Mouse (Mus musculus) kidney, embryonic 14.5 days (tissue): ENCODE measurements at regions not wholly inside any gene's neighbourhood (a gene's known extent, or its start where the extent isn't known, plus 50 kb on each side); places are given as distances from the start of the nearest gene placed in this dataset.

Source experiments
- ATAC-seq: fragments of 200-750 bp; cut with Nextera tagmentation; 2 replicates; pipeline ENCODE4 v1.8.0; 2017; ENCODE audit warnings: moderate number of reproducible peaks, mild to moderate bottlenecking, moderate TSS enrichment, moderate library complexity; ENCODE audit not compliant: low FRiP score, low TSS enrichment
- H3K27ac ChIP-seq: fragments of 300-500 bp; sonication (generic); 2 replicates; pipeline ENCODE4 v1.5.1; 2014; ENCODE audit warnings: low read depth, mild to moderate bottlenecking, low read length, moderate library complexity, mixed read lengths
- H3K27me3 ChIP-seq: fragments of 300-500 bp; sonication (generic); 2 replicates; pipeline ENCODE4 v1.6.1; 2014; ENCODE audit warnings: mild to moderate bottlenecking, low read length; ENCODE audit not compliant: control insufficient read depth, insufficient read depth
- H3K36me3 ChIP-seq: fragments of 300-500 bp; sonication (generic); 2 replicates; pipeline ENCODE4 v1.6.1; 2014; ENCODE audit warnings: low read length, mixed read lengths; ENCODE audit not compliant: control insufficient read depth, insufficient read depth
- H3K4me1 ChIP-seq: fragments of 300-500 bp; sonication (generic); 2 replicates; pipeline ENCODE4 v1.6.1; 2014; ENCODE audit warnings: low read length, mixed read lengths; ENCODE audit not compliant: control insufficient read depth, insufficient read depth
- H3K4me2 ChIP-seq: fragments of 300-500 bp; sonication (generic); replicated peaks from 2 replicates; pipeline ENCODE4 v1.6.1; 2014; ENCODE audit warnings: low read depth, mild to moderate bottlenecking, low read length
- H3K4me3 ChIP-seq: fragments of 300-500 bp; sonication (generic); 2 replicates; pipeline ENCODE4 v1.5.1; 2014; ENCODE audit warnings: mild to moderate bottlenecking, low read length
- H3K9ac ChIP-seq: fragments of 300-500 bp; sonication (generic); 2 replicates; pipeline ENCODE4 v1.6.1; 2014; ENCODE audit warnings: low read depth, mild to moderate bottlenecking, low read length, moderate library complexity
- H3K9me3 ChIP-seq: fragments of 300-500 bp; sonication (generic); 2 replicates; pipeline ENCODE4 v1.6.1; 2016; ENCODE audit warnings: low read length; ENCODE audit not compliant: control insufficient read depth
- WGBS: fragments of 180-500 bp; shearing (Covaris S2); extraction: QIAGEN DNeasy Blood & Tissue Kit; methylation state at CpG from one replicate; pipeline ENCODE4 v1.1.7; 2014; 5-methylcytosine and 5-hydroxymethylcytosine counted together

DNA sequence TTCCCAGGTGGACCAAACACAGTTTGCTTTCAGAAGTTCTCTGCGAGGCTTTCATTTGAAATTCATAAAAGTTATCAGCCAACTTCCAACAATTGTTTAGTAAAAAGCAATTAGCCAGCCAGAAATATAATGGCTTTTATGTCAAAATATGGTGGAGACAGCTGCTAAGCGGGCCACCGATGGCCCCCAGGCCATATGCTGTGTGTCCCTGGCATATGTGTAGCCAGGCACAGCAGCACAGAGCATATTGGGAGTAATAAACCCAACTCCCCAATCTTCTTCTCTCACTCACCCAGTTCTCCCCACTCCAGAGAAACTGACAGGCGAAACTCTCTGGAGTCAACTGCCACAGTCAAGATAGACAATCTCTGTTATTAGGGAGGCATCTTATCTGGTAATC, 137.5 kb upstream of the Sel1l start:
- Histone ChIP-seq H3K4me2 (no peak overlapping the region), H3K27ac (no peak overlapping the region), H3K27me3 (no peaks in the 10 kb centered on the region), H3K9me3 (no peaks in the 10 kb centered on the region), H3K4me3 (no peak overlapping the region), H3K4me1 (no peaks in the 10 kb centered on the region), H3K36me3 (no peaks in the 10 kb centered on the region), H3K9ac (no peak overlapping the region)
- ATAC-seq, result no peak
- WGBS, result 93% methylated on average over 4 of the region's 4 CpGs

- Histone ChIP-seq H3K36me3 (no peaks in the 10 kb centered on the region), H3K4me1 (no peaks in the 10 kb centered on the region), H3K4me3 (no peak overlapping the region), H3K27me3 (no peaks in the 10 kb centered on the region), H3K9me3 (no peaks in the 10 kb centered on the region), H3K4me2 (no peak overlapping the region), H3K27ac (no peak overlapping the region), H3K9ac (no peak overlapping the region)
- 73% methylated on average over 7 of the region's 7 CpGs for WGBS
- no peak for ATAC-seq
These were observed 131.4 kb upstream of the Sel1l start for GRCm38 (mm10) chr12:91980321-91980720.

GRCm38 (mm10) chr12:91971045-91971444, 122.1 kb upstream of the Sel1l start:
- H3K4me3 ChIP-seq, result no peak overlapping the region
- 61% methylated on average over 1 of the region's 1 CpGs for WGBS
- no peak overlapping the region for H3K27ac ChIP-seq
- ATAC-seq, result no peak
- no peaks in the 10 kb centered on the region for H3K4me1 ChIP-seq
- no peaks in the 10 kb centered on the region for H3K9me3 ChIP-seq
- no peaks in the 10 kb centered on the region for H3K36me3 ChIP-seq
- no peaks in the 10 kb centered on the region for H3K27me3 ChIP-seq
- no peak overlapping the region for H3K4me2 ChIP-seq
- no peak overlapping the region for H3K9ac ChIP-seq

- Histone ChIP-seq H3K9me3 (no peaks in the 10 kb centered on the region), H3K27me3 (no peaks in the 10 kb centered on the region), H3K4me3 (no peak overlapping the region), H3K9ac (no peak overlapping the region), H3K36me3 (no peaks in the 10 kb centered on the region), H3K4me2 (no peak overlapping the region), H3K27ac (no peak overlapping the region), H3K4me1 (no peaks in the 10 kb centered on the region)
- WGBS, result 72% methylated on average over 1 of the region's 1 CpGs
- no peak for ATAC-seq
These were observed 117.0 kb upstream of the Sel1l start for GRCm38 (mm10) chr12:91965937-91966336.

GRCm38 (mm10) chr12:91963239-91963638, 114.3 kb upstream of the Sel1l start:
- no peak overlapping the region for H3K4me3 ChIP-seq
- no peak overlapping the region for H3K27ac ChIP-seq
- WGBS, result 60% methylated on average over 5 of the region's 5 CpGs
- no peaks in the 10 kb centered on the region for H3K9me3 ChIP-seq
- H3K9ac ChIP-seq, result no peak overlapping the region
- no peaks in the 10 kb centered on the region for H3K36me3 ChIP-seq
- no peaks in the 10 kb centered on the region for H3K4me1 ChIP-seq
- H3K4me2 ChIP-seq, result no peak overlapping the region
- no peaks in the 10 kb centered on the region for H3K27me3 ChIP-seq
- no peak for ATAC-seq

GRCm38 (mm10) chr12:91958086-91958485, 109.1 kb upstream of the Sel1l start:
- Histone ChIP-seq H3K9ac (no peak overlapping the region), H3K4me2 (no peak overlapping the region), H3K4me1 (no peaks in the 10 kb centered on the region), H3K27ac (no peak overlapping the region), H3K27me3 (no peaks in the 10 kb centered on the region), H3K36me3 (no peaks in the 10 kb centered on the region), H3K4me3 (no peak overlapping the region), H3K9me3 (no peaks in the 10 kb centered on the region)
- no peak for ATAC-seq
- 67% methylated on average over 4 of the region's 4 CpGs for WGBS

DNA sequence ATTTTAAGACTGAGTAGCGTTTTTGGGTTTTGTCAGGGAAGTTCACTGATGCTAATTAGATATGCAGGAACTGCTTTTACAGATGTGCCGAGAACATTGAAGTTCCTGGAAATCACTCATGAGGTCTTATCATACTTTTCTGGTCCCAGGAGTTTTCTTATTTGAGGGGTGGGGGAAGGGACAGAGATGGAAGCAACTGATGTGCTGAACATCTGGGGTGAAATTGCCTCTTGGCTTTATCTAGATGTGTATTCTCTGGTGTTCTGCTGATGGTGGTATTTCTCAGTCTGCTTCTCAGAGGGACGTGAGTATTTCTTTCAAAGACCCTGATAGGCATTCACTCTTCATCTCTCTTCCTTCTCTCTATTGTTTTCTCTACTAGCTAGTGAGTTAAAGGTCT, 107.5 kb upstream of the Sel1l start:
- no peak overlapping the region for H3K4me2 ChIP-seq
- no peak for ATAC-seq
- no peak overlapping the region for H3K9ac ChIP-seq
- H3K36me3 ChIP-seq, result no peaks in the 10 kb centered on the region
- H3K4me1 ChIP-seq, result no peaks in the 10 kb centered on the region
- no peak overlapping the region for H3K4me3 ChIP-seq
- no peak overlapping the region for H3K27ac ChIP-seq
- WGBS, result 78% methylated on average over 3 of the region's 3 CpGs
- H3K27me3 ChIP-seq, result no peaks in the 10 kb centered on the region
- no peaks in the 10 kb centered on the region for H3K9me3 ChIP-seq

GRCm38 (mm10) chr12:91948602-91949167, 99.7 kb upstream of the Sel1l start:
- 31% methylated on average over 8 of the region's 8 CpGs for WGBS
- Histone ChIP-seq H3K4me3 (no peak overlapping the region), H3K4me2 (no peak overlapping the region), H3K4me1 (no peaks in the 10 kb centered on the region), H3K9me3 (no peaks in the 10 kb centered on the region), H3K9ac (no peak overlapping the region), H3K27ac (no peak overlapping the region), H3K36me3 (no peaks in the 10 kb centered on the region), H3K27me3 (no peaks in the 10 kb centered on the region)
- ATAC-seq, result peak; percentile 91

DNA sequence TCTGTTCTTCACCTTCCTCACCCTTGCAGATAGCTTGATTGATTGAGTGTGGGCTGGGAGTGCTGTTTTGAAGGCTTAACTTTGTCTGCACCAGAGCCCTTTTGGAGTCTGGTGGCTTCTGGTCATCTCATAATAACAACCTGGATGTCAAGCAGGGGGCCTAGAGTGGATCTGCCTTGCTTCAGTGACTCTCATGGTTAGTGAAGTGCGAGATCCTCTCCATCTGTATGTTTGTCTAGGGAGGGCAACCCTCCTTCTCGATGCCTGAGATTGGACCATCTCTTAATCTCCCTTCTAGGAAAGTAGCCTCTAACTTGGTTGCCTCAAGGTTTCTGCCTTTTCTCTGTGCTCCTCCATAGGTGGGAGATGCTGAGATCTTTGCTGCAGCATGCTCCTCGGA, 99.0 kb upstream of the Sel1l start:
- no peak overlapping the region for H3K9ac ChIP-seq
- no peak overlapping the region for H3K27ac ChIP-seq
- H3K9me3 ChIP-seq, result no peaks in the 10 kb centered on the region
- no peak overlapping the region for H3K4me2 ChIP-seq
- 29% methylated on average over 3 of the region's 3 CpGs for WGBS
- no peaks in the 10 kb centered on the region for H3K4me1 ChIP-seq
- H3K4me3 ChIP-seq, result no peak overlapping the region
- H3K36me3 ChIP-seq, result no peaks in the 10 kb centered on the region
- peak; percentile 83; the same call in 1 of the 2 replicates for ATAC-seq
- no peaks in the 10 kb centered on the region for H3K27me3 ChIP-seq
